Mouse (Mus musculus) c-Kit-positive CD71-negative TER-119-negative erythroid progenitor cells, embryonic 14.5 days (primary cell): ENCODE data around the gene Lgr4.

Experiments
- DNase-seq: peaks from one replicate; pipeline ENCODE4 v3.0.0-alpha.2; 2013; ENCODE audit warnings: low read depth

Lgr4 gene

DNA sequence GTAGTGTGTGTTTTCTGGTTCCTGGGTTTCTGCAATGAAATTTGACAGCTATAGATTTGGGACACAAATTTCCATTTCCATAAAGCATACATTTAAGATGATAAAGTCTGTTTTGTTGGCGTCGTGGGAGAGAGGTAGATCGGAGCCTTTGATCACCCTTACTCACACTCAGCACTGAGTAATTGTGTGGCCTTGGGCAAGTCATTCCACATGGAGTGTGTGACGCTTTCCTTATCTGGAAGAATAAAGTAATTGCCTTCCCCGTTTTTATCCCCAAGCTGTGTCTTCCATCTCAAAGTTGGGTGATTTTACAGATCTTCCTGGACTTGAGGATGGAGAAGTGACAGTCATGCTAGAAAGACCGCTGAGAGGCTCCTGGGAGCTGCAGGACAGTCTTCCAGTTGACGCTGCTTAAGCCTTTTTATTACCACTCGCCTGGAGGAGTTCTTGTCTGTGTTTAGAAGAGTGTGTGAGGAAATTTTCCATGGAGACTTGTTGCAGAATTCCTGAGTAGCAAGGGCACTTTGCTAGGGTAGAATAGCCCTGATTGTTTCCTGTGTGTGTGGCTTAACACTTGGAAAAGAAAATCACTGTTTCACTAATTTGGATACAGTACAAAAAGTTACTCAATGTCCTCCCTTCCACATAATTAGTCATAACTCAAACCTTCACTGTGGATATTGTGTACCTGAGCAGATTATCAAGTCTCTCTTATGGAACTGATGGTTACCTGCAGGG lies 4.0 kb downstream of the Lgr4 start:
- no peak for DNase-seq

DNA sequence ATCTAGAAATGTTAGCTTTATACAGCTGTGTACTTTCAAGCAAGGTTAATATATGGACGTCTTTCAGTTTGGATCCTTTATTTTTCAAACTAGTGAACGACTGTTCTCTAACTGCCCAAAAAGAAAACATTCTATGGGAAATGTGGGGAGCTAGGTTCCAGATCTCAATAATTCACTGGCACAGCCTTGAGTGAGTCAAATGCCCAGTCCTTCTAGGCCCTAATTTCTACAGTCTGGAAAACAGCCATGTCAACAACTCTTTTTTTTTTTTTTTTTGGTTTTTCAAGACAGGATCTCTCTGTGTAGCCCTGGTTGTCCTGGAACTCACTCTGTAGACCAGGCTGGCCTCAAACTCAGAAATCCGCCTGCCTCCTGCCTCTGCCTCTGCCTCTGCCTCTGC lies 4.9 kb downstream of the Lgr4 start:
- no peak for DNase-seq

DNA sequence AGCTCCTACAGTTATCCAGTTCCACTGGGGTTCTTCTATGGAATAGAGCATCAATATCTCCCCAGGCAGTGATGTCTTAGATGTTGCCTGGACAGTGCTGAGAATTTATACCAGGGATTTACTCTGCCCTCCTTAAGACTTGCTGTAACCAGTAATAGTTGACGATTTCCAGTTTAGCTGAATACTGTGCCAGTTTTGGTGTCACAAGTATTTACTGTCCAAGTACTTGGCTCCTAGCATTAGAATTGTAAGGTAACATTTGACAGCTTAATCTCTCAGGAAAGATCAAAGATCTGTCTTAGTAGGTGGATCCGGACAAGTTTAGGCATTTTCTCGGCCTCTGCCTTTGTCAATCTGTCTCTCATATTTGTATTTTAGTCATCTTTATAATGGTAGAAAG lies 5.6 kb downstream of the Lgr4 start:
- DNase-seq, result no peak

DNA sequence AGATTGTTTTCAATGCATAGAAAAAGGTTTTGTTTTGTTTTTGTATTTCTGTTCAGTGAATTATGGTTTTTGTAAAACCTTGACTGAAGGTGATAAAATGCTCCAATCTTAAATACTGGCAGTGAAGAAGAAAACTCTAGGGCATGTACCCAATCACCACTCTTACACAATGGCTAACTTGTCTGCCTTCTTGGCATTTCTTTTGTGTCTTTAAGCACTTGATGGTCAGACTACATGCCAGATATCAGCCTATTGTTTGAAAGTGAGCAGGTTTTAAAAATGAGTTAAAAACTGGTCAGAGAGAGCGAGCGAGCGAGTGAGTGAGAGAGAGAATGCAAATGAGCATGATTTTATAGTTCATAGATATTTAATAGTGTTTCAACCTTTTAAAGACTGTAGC lies 6.5 kb downstream of the Lgr4 start:
- DNase-seq, result no peak

DNA sequence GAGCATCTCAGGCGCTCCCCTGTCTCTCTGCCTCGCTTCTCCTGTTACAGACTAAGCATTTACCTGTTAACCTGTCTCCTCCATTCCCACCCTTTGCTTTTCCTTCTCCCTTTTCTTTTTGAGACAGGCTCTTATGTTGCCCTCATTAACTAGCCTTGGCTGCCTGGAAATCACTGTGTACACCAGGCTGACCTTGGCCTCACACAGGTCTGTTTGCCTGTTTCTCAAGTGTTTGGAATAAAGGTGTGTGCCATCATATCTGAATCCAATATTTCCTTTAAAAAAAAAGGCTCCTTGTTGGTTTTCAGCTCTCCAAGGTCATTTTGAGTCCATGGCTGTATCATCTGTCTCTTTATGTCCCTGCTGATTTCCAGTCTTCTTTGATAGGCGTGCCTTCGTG lies 9.5 kb downstream of the Lgr4 start:
- DNase-seq, result no peak

DNA sequence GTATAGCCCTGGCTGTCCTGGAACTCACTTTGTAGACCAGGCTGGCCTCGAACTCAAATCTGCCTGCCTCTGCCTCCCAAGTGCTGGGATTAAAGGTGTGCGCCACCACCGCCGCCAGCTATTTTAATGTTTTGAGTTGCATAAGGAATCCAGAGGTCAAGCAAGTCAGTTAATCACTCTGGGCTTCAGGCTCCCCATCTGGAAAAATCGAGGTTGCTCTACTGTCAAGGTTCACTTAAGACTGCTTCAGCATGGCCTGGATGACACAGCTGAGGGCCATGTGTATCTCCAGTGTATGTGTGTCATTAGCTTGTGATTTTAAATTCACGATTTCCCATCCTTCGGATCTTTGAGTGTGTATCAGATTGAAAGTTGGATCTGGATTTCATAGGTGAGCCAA lies 10.0 kb downstream of the Lgr4 start:
- DNase-seq, result no peak

DNA sequence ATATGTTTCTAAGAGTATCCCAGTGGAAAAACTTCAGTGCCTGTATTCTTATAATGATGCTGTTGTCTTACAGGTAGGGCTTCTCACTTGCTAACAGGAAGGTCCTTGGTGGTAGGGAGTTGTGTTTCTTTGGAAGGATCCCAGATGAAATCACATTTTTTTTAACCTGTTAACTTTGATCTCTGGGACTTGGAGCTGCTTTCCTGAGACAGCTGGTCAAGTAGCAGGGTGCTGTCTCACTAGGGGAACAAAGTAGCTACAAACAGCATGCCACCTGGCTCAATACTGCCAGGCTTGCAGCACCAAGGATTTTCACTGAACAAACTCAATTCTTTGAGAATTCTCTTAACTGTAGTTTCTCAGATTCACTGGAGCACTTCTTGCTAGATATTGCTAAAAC lies 10.4 kb downstream of the Lgr4 start:
- DNase-seq, result no peak

DNA sequence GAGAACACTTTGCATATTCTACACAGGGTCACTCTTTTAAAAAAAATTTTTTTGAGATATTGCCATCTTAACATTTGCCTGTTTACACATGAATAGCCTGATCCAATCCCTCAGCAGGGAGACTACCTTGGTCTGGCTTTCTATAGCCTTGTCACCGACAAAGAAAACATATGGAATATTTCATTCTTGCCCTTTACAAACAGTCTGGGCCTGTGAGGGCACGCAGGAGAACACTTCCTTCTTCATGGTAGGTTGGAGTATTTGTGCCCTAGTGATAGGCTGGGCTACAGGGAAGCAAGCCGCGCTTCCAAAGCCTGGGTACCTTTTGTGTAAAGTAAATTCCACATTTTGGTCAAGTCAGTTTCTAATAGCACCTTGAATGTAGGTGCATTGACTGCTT lies 11.3 kb downstream of the Lgr4 start:
- DNase-seq, result no peak

DNA sequence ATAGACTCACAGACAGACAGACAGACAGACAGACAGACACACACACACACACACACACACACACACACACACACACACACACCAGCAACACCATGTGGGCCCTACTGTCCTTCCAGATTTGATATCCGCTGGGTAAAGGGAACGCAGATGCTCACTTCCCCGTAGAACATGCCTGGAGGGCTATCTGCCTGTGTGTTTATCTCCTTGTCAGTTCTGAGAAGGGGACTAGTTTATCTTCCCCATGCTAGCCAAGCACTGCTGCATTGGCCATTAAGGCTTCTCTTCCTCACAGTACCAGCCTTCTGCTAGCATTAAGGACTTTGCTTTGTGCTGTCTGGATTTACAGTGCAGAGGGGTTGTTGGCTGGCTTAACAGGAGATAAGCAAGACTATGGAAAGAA lies 11.8 kb downstream of the Lgr4 start:
- no peak for DNase-seq

DNA sequence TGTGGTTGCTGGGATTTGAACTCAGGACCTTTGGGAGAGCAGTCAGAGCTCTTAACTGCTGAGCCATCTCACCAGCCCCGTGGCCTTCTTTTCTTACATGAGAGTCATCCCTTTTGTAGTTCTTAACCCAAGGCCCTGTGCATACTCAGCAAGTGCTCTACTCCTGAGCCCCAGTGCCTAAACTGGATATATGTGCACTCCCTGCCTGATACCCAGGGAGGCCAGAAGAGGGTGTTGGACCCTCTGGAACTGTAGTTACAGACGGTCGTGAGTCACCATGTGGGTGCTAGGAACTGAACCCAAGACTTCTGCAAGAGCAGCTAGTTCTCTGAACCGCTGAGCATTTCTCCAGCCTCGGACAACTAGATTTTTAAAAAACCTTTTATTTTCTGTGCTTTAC lies 12.9 kb downstream of the Lgr4 start:
- DNase-seq, result no peak

DNA sequence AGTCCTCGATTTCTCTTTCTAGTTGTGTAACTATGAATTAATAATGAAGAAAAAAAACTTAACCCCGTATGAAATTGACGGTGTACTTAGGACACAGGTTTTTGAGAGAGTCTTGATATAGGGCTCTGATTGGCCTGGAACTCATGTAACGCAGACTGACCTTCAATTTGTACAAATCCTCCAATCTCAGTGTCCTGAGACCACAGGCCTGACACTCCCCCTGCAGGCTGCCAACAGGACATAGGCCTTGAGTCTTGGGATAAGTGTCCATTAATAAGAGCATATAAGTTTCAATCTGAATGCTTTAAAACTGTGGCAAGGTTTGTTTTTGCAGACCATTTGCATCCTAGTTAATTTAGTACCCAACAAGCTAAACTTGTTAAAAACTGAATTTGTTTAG lies 13.3 kb downstream of the Lgr4 start:
- DNase-seq, result no peak

DNA sequence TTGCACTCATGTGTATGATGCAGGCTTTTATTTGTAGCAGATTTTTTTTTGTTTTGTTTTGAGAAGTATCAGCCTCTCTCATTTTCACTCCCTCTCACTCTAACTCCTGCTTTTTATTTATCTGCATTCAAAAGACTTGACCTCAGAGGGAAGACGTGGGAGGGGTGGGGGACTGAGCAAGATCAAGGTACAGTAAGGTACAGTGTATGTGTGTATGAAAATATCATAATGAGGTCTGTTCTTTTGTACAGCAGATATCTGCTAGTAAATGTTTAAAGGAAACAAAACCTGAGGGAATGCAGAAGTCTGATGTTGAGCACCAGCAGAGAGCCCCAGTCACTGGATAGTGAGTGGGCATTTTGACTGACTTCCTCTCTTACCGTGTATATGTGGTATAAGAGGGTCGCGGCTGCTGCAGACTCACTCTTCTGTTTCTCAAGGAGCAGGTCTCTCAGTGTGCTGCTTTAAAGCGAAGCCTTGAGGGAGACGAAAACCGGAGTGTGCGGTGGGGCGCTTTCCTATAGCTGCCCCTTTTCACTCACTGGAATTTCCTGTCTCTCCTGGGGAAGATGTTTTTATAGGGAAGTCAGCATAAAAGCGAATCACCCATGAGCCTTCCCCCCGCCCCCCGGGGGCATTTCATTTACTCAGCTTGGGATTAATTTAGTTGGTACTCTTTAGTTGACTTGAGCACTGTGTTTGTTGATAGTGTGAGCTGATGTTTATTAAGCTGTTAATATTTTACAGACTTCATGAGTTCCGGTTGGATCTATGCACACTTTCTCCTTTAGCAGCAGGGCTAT lies 14.7 kb downstream of the Lgr4 start:
- no peak for DNase-seq

DNA sequence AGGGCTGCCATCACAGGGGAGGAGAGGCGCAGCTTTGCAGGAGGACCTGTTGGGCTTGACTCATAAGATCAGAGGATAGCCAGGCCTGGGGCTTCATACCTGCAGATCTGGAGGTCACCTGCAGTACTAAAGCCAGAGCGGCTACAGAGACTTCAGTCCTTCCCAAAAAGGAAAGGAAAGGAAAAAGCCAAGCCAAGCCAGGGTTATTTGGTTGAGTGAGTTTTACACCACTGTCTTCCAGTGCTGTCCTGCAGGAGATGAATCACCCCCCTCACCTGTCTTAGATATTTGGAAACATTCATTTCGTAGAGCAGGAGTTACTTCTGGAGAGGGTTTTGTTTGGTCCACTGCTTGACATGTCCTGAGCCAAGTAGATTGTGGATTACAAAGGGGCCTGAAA lies 15.7 kb downstream of the Lgr4 start:
- no peak for DNase-seq

DNA sequence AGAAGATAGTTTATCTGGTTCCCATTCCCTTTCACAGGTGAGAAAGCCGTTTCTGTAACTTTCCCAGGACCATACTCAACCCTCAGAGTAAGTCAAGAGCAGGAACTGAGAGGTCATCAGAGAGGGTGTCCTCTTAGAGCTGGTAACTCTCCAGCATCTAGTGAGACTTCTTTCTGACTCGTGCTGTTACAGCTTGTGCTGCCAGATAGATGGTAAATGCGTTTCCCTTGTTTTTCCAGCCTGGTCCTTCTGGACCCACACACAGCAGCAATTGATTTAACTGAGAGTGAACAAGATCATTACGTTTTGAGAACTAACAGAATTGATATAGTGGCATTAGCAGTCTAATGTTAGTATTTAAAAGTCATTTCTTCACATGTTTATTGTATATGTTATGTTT lies 16.6 kb downstream of the Lgr4 start:
- DNase-seq, result no peak

DNA sequence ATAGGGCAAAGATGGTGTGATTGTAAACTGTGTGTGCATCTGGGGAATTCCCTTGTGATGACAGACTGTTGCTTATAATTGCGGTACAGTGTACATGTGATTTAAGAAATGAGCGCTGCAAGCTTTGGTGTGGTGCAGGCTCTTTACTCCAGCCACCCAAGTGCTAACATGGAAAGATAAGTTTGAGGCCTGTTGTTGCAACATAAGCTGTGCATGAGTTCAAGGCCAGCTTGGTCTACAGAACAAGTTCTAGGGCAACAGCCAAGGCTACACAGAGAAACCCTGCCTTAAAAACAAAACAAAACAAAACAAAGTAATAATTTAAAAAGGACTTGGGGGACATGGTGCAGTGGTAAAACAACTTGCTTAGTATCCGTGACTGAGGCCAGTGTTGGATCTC lies 17.7 kb downstream of the Lgr4 start:
- no peak for DNase-seq

DNA sequence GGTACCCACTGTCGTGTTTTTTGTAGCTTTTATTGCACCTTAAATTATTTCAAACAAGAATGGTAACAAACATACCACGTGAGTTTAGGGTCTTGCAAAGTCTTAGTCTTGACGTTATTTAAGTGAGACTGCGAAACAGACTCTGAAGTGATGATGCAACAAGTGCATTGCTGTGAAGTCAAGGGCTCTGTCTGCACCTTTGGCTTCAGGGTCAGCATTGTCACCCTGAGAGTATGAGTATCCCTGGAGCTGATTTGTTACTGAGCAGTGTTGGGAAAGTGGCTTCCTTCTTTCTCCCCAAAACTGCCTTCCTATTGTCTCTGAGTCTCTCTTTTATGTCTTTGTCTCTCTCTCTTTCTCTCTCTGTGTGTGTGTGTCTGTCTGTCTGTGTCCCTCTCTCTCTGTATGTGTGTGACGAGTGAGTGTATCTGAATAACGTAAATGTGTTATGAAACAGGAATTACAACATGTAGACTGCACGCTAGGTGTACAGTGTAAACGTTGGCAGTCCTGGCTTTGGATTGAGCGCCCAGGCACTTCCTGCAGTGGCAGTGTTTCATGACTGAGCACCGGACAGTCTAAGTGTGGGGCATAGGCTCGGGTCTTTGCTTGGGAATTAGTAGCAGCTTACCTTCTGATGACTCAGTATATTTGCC lies 18.4 kb downstream of the Lgr4 start:
- no peak for DNase-seq

DNA sequence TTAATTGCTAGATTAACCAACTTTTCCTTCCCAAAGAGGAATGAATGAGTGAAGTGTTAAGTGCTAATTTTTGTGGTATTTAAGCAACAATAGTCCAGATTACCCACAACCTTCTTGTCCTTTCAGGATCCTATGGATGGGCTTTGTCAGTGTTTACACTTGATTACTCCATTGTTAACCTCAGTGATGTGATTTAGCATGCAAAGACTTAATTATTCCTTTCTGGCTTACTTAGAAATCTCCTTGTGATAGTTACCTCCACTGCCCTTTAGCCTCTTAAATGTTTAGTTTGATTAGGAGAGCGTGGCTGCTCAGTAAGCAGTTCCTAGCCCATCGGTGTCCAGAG lies 18.9 kb downstream of the Lgr4 start:
- DNase-seq, result no peak

DNA sequence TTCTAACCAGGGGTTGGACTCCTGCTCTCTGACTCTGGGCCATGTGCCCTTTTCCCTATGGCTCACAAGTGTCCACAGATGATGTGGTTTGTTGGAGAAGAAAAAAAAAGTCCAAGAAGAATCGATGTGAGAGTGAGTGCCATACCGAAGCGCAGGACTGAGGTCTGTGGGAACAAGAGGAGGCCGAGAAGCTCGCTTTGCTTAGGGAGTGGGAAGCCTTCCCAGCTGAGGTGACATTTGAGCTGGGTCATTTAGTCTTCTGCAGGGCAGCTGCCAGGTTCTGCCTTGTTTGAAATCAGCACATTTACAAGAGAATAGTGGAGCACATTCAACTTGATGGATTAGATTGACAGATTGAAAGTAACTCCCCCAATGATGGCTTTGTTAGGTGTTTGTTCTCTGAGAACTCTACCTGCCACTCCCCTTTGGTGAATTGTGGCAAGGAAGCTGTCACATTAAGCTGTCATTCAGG lies 24.6 kb downstream of the Lgr4 start:
- no peak for DNase-seq

DNA sequence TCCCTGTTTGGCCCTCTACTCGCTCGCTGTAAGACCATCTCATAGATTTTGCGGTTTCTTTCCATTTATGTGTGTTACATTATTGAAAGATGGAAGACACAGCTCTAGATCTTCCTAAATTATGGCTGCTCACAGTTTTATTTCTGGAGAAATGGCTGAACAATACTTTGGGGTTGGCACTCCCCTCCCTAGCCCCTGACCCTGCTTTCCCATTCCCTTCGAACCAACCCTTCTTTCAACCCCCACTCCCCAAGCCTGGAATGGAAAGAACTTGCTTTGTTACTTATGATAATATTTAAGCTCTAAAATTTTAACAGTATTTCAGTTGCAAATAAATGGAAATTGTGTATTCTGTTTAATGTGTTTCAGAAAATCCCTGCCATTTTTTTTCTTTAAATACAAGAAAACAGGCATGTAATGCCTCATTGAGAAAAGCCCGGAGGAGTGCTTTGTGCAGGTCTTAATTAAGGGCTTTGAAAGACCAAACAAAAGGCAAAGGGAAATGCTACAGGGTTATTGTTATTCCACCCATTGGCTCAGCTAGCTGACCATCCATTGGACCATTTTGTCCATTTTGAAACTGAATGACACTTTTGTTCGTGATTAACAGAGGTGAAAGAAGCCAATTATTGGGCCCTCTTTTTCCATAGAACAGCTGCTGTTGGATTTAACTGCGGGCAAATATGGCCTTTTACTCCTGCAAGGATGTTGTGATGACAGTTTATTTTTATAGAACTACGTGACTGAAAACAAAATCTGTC lies 25.5 kb downstream of the Lgr4 start:
- no peak for DNase-seq

DNA sequence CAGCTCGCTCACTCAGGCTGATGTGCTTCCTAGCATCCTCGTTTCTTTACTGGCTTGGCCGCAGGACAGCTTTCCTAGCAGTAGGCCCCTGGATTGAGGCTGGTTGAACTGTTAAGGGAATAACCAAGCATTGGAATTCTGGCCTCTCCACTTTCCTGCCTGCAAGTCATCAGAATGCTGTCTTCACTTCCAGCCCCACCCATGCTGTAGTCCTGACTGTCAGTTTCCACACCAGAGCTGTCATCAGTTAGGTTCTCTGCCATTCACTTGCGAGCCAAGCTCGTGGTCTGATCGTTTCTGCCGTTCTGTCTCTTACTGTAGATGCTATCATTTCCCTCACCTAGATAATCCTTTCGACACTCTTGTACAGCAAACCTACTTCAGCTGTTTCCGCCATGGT lies 27.5 kb downstream of the Lgr4 start:
- DNase-seq, result no peak

DNA sequence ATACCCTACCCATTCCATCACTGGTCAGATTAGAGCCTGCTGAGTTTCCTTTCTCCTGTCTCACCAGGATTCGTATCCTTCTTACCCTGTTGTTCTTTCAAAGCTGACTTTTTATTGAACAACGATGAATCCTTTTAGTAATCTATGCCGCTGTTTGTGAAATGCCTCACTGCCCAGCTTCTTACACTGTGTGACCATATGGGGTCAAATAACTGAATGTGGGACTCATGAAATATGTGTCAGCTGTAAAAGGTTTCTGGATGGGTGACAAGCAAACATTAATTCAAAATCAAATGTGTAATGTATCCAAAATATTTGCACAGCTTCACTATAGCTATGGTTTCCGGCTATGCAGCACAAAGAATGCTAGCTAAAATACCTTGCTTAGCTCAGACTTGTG lies 28.1 kb downstream of the Lgr4 start:
- no peak for DNase-seq

DNA sequence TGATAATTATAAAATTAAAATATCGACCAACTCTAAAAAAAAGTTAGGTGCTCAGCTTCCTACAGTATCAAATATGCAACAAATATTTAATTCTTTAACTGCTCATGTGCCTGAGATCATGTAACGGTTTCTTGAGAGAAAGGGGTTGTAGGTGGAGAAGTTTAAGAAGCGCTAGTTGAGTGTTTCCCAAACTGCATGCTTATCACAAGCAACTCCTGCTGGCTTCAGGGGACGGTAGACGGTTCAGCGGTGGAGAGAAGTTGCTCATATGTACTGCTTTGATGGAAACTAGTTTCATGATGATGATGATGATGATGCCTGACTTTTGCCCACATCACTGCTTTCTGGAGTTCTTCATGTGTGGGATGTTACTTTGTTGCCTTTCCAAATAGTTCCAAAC lies 29.0 kb downstream of the Lgr4 start:
- no peak for DNase-seq

DNA sequence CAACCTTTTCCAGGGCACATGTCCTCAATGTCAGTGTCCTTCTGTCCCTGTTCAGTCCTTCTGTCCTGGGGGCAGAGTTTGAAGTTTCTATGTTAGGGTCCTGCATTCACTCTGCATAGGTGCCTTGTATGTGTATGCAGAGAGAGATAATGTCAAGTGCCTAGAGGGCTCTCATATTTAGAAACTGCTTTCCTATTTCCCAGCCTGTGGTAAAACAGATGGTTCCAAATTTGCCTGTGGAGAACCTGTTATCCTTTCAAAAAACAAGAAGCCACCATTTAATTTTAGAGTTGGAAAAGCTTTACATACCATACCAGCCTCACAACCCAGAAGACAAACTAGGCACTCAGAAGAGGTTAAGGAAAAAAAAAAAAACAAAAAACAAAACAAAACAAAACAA lies 32.1 kb downstream of the Lgr4 start:
- no peak for DNase-seq
